In the genomic region with DNA sequence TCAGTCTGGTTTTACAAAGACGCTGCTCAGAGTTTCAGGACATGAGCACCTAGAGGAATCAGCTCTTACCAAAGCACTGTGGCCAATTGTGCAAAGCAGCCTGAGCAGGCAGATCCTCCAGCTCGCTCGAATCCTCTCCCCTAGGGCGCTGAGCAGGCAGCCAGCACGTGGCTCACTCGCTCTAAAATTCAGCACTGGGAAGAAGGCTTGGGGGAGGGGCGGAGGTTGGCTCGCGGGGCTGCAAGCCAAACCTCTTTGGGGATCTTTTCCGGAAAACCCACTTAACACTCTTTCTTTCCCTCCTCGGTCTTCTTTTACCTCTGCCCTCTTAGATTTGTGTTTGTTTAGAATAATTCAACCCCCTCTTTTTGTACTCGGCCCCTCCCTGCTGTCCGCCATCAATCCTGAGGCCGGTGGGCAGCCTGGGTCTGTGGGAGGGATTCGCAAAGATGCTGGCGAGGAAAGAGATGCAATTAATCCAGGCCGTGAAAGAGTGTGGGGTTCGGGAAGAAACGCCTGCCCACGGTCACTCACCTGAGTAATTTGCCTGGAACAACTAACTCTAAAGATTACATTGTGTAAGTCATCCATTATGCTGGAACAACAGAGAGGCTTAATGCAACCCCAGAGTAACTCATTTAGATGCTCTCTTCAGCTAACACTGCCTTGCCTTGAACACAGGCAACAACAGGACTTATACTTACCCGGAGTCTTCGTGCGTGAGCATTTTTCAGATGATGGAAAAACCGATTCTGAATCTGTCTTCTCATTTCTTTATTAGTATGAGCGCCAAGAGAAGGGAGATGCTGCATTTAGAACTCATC, we compare ENCODE assay signal across 8 mouse cellular contexts. TPM values are rescaled to one million over a fixed set of nuclear protein-coding genes. Genes with fewer than 3 reads are reported as not detected.
DNase-seq lines count a peak whose midpoint lies in the region; ATAC-seq and TF ChIP-seq lines count a peak whose summit lies in the region.

No protein-coding gene starts in this region.

- H3K4me2 ChIP-seq in hindbrain, embryonic 12.5 days (replicated peaks), result peak overlapping the region; percentile 49

- peak; percentile 90 for TF ChIP-seq EP300 in ES-Bruce4 (IDR thresholded peaks at IDR 0.05; ENCODE audit: insufficient read depth, low read depth, low read length)

- H3K27ac ChIP-seq in ES-Bruce4 (ENCODE audit: insufficient read depth, low read length), result peak overlapping the region; percentile 92
- peak overlapping the region; percentile 88 for H3K27ac ChIP-seq in forebrain, embryonic 10.5 days
- H3K27ac ChIP-seq in hindbrain, embryonic 12.5 days, result peak overlapping the region; percentile 79

- TF ChIP-seq CTCF in ES-Bruce4 (IDR thresholded peaks at IDR 0.05; ENCODE audit: low read depth, low read length), result no peak

- H3K36me3 ChIP-seq in ES-Bruce4 (ENCODE audit: control insufficient read depth, insufficient read depth, low read length, poor library complexity, severe bottlenecking), result no peaks in the 10 kb centered on the region
- no peaks in the 10 kb centered on the region for H3K36me3 ChIP-seq in forebrain, embryonic 10.5 days (replicated peaks)
- no peaks in the 10 kb centered on the region for H3K36me3 ChIP-seq in hindbrain, embryonic 12.5 days

- TF ChIP-seq POLR2A in ES-Bruce4 (IDR thresholded peaks at IDR 0.05; ENCODE audit: insufficient read depth, low read length), result no peak

- 16% methylated on average over 25 of the region's 25 CpGs for WGBS in forebrain, embryonic 10.5 days
- WGBS in hindbrain, embryonic 12.5 days, result 15% methylated on average over 25 of the region's 25 CpGs

- H3K9me3 ChIP-seq in ES-Bruce4 (replicated peaks; ENCODE audit: control insufficient read depth, insufficient read depth, low read length, poor library complexity, severe bottlenecking), result no peaks in the 10 kb centered on the region
- peaks cover 3% of the 10 kb centered on the region for H3K9me3 ChIP-seq in forebrain, embryonic 10.5 days
- H3K9me3 ChIP-seq in hindbrain, embryonic 12.5 days (replicated peaks), result no peaks in the 10 kb centered on the region

- no peaks in the 10 kb centered on the region for H3K27me3 ChIP-seq in ES-Bruce4 (ENCODE audit: control insufficient read depth, insufficient read depth, low read length, poor library complexity, severe bottlenecking)
- peaks cover 4% of the 10 kb centered on the region; the same call in 1 of the 2 replicates for H3K27me3 ChIP-seq in forebrain, embryonic 10.5 days (ENCODE audit: poor library complexity, severe bottlenecking)
- no peaks in the 10 kb centered on the region for H3K27me3 ChIP-seq in hindbrain, embryonic 12.5 days

- H3K9ac ChIP-seq in ES-Bruce4 (ENCODE audit: low read depth, poor library complexity, severe bottlenecking), result peak overlapping the region; percentile 79
- peak overlapping the region; percentile 13 for H3K9ac ChIP-seq in hindbrain, embryonic 12.5 days

- DNase-seq in adrenal gland, postnatal 14 days, result peak; percentile 77
- peak; percentile 71 for DNase-seq in forebrain, embryonic 10.5 days (ENCODE audit: extremely low spot score, low spot score)
- peak; percentile 47 to 62 for DNase-seq in layer of hippocampus, postnatal 25 days (ENCODE audit: extremely low spot score in 1 of 2, low spot score in 1 of 2)
- DNase-seq in lung, postnatal 4 days, result peak; percentile 36 to 45
- peak; percentile 87 for DNase-seq in right cerebral cortex, postnatal 4 days
- no peak for DNase-seq in adipocyte (ENCODE audit: low spot score)

- peak overlapping the region; percentile 54 for H3K4me3 ChIP-seq in ES-Bruce4 (ENCODE audit: low read depth, low read length)
- H3K4me3 ChIP-seq in forebrain, embryonic 10.5 days, result peak overlapping the region; percentile 50
- H3K4me3 ChIP-seq in hindbrain, embryonic 12.5 days, result peak overlapping the region; percentile 23

- ATAC-seq in hindbrain, embryonic 12.5 days (ENCODE audit: low FRiP score), result peak; percentile 86

- H3K4me1 ChIP-seq in ES-Bruce4 (ENCODE audit: control insufficient read depth, insufficient read depth, low read length), result no peaks in the 10 kb centered on the region
- peaks cover 23% of the 10 kb centered on the region for H3K4me1 ChIP-seq in forebrain, embryonic 10.5 days
- H3K4me1 ChIP-seq in hindbrain, embryonic 12.5 days, result peaks cover 10% of the 10 kb centered on the region

RNA-seq across cellular contexts. Expression of a gene that starts 15.8 kb away (rescaled TPM):
- 827 and 868 TPM in 2 replicates for polyA plus RNA-seq in ES-Bruce4 (2011; ENCODE audit: insufficient read depth, insufficient read length, low read depth, missing spikeins)
- 286 and 302 TPM in 2 replicates for total RNA-seq in adrenal gland, postnatal 14 days (2021)
- polyA plus RNA-seq in forebrain, embryonic 10.5 days (2016; fragmentation: Nextera tagmentation; extraction: Ambion mirVana), result 107 and 110 TPM in 2 replicates
- polyA plus RNA-seq in hindbrain, embryonic 12.5 days (2016; fragmentation: Nextera tagmentation; extraction: Ambion mirVana), result 178 and 204 TPM in 2 replicates
- 100 to 1,000 TPM; 235 to 287 TPM for total RNA-seq in layer of hippocampus, postnatal 25 days (2021)

RNA-seq across cellular contexts. Expression of a gene that starts 37.4 kb away (rescaled TPM):
- polyA plus RNA-seq in ES-Bruce4 (2011; ENCODE audit: insufficient read depth, insufficient read length, low read depth, missing spikeins), result 66.0 and 70.9 TPM in 2 replicates
- total RNA-seq in adrenal gland, postnatal 14 days (2021), result 37.1 and 40.0 TPM in 2 replicates
- 26.2 and 29.9 TPM in 2 replicates for polyA plus RNA-seq in forebrain, embryonic 10.5 days (2016; fragmentation: Nextera tagmentation; extraction: Ambion mirVana)
- 43.9 and 46.0 TPM in 2 replicates for polyA plus RNA-seq in hindbrain, embryonic 12.5 days (2016; fragmentation: Nextera tagmentation; extraction: Ambion mirVana)
- total RNA-seq in layer of hippocampus, postnatal 25 days (2021), result 10 to 100 TPM; 44.1 to 45.5 TPM

RNA-seq across cellular contexts. Expression of a gene that starts 55.6 kb away (rescaled TPM):
- polyA plus RNA-seq in ES-Bruce4 (2011; ENCODE audit: insufficient read depth, insufficient read length, low read depth, missing spikeins), result 46.0 and 57.4 TPM in 2 replicates
- total RNA-seq in adrenal gland, postnatal 14 days (2021), result 8.1 and 9.2 TPM in 2 replicates
- 38.9 and 39.4 TPM in 2 replicates for polyA plus RNA-seq in forebrain, embryonic 10.5 days (2016; fragmentation: Nextera tagmentation; extraction: Ambion mirVana)
- 25.7 and 27.0 TPM in 2 replicates for polyA plus RNA-seq in hindbrain, embryonic 12.5 days (2016; fragmentation: Nextera tagmentation; extraction: Ambion mirVana)
- total RNA-seq in layer of hippocampus, postnatal 25 days (2021), result 10 to 100 TPM; 12.5 to 13.4 TPM
